ENCODE assay signal across 27 mouse cellular contexts in the genomic region with DNA sequence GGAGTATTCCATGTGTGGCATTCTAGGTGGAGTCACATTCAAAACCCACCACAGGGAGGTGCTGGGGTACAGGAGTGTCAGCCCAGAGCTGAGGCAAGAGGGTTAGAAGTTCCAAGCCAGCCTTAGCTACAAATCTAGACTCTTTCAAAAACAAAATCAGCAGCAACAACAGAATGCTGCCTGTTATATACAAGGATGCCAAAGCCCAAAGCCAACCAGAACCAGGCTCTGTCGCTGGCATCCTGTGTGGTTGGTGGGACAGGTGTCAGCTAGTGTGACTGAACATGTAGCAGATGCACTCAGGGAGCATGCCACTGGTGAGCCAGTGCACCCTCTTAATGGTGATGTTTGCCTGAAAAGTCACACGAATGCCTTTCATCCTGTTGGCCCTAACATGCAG. TPM values are rescaled to one million over a fixed set of nuclear protein-coding genes. Genes with fewer than 3 reads are reported as not detected.
DNase-seq lines count a peak whose midpoint lies in the region; ATAC-seq and TF ChIP-seq lines count a peak whose summit lies in the region.
"Had no signal": no experiment of that assay in that cellular context is flagged by ENCODE, and none has a peak within 500 bp of the region (broad histone marks: within the 10 kb centered on the region; RNA-seq: fewer than 3 reads in every experiment).

No protein-coding gene starts in this region.

- no peak overlapping the region for H3K27ac ChIP-seq in layer of hippocampus, adult 2 months
- no peak overlapping the region for H3K27ac ChIP-seq in stomach, postnatal 0 days (replicated peaks)
- H3K27ac ChIP-seq: embryonic facial prominence, embryonic 10.5 days; embryonic facial prominence, embryonic 13.5 days; forebrain, embryonic 12.5 days; forebrain, embryonic 15.5 days; heart, embryonic 13.5 days; hindbrain, embryonic 10.5 days; hindbrain, embryonic 13.5 days had no signal

- ATAC-seq in stomach, postnatal 0 days (ENCODE audit: low FRiP score, low TSS enrichment) = no peak
- ATAC-seq: CD4-positive, CD25-positive, alpha-beta regulatory T cell, adult 4 months; forebrain, embryonic 15.5 days; hindbrain, embryonic 16.5 days had no signal

- H3K4me3 ChIP-seq in layer of hippocampus, adult 2 months = no peak overlapping the region
- no peak overlapping the region for H3K4me3 ChIP-seq in stomach, postnatal 0 days (ENCODE audit: low read depth, low read length)
- H3K4me3 ChIP-seq: embryonic facial prominence, embryonic 10.5 days; embryonic facial prominence, embryonic 13.5 days; erythroblast, embryonic 14.5 days; forebrain, embryonic 12.5 days; forebrain, embryonic 15.5 days; heart, embryonic 13.5 days; hindbrain, embryonic 10.5 days; hindbrain, embryonic 13.5 days had no signal

- WGBS in stomach, postnatal 0 days = 92% methylated on average over 2 of the region's 2 CpGs

- peaks cover 6% of the 10 kb centered on the region; the same call in 1 of the 2 replicates for H3K36me3 ChIP-seq in stomach, postnatal 0 days (ENCODE audit: control insufficient read depth, insufficient read depth, low read length)

- no peaks in the 10 kb centered on the region for H3K27me3 ChIP-seq in stomach, postnatal 0 days (ENCODE audit: control insufficient read depth, insufficient read depth, low read length)
- H3K27me3 ChIP-seq: embryonic facial prominence, embryonic 13.5 days; forebrain, embryonic 12.5 days; forebrain, embryonic 15.5 days; heart, embryonic 13.5 days; hindbrain, embryonic 13.5 days had no signal

- H3K9ac ChIP-seq in stomach, postnatal 0 days (ENCODE audit: low read length) = no peak overlapping the region
- H3K9ac ChIP-seq: embryonic facial prominence, embryonic 13.5 days; forebrain, embryonic 12.5 days; forebrain, embryonic 15.5 days; heart, embryonic 13.5 days; hindbrain, embryonic 13.5 days had no signal

- DNase-seq in heart, adult 11 months = peak; percentile 64
- DNase-seq in heart, adult 8-10 months (ENCODE audit: low spot score) = no peak
- no peak for DNase-seq in layer of hippocampus, adult 2 months (ENCODE audit: low spot score in 2 of 2)
- no peak for DNase-seq in layer of hippocampus, adult 18-20 months (ENCODE audit: low spot score in 2 of 2)
- DNase-seq in right cerebral cortex, postnatal 10 days (ENCODE audit: low spot score in 2 of 2) = peak; percentile 15 to 23
- no peak for DNase-seq in right cerebral cortex, adult 2 months (ENCODE audit: low spot score in 2 of 2)
- peak; percentile 6 for DNase-seq in stomach, postnatal 0 days (ENCODE audit: low spot score)
- no peak for DNase-seq in lung, postnatal 4 days
- DNase-seq: adrenal gland, adult 2 months; adrenal gland, postnatal 14 days; cerebellum, adult 11 months; cerebellum, adult 2 months; cerebellum, postnatal 36 days; embryo, embryonic 11 days; gastrocnemius, postnatal 25 days; heart, postnatal 14 days had no signal

- peaks cover 8% of the 10 kb centered on the region for H3K4me1 ChIP-seq in stomach, postnatal 0 days (replicated peaks; ENCODE audit: control insufficient read depth, insufficient read depth)

- TF ChIP-seq EP300 in stomach, postnatal 0 days (optimal IDR thresholded peaks at IDR 0.05) = no peak

- no peak overlapping the region for H3K4me2 ChIP-seq in stomach, postnatal 0 days (replicated peaks; ENCODE audit: low read depth)
- H3K4me2 ChIP-seq: embryonic facial prominence, embryonic 13.5 days; forebrain, embryonic 12.5 days; forebrain, embryonic 15.5 days; heart, embryonic 13.5 days; hindbrain, embryonic 13.5 days had no signal

- TF ChIP-seq CTCF in layer of hippocampus, adult 2 months (conservative IDR thresholded peaks at IDR 0.05) = 0 out of 2 replicates have a peak, but pooled peaks have one; percentile 5
- TF ChIP-seq CTCF in stomach, postnatal 0 days (IDR thresholded peaks at IDR 0.05; ENCODE audit: low read depth) = no peak

- H3K9me3 ChIP-seq in stomach, postnatal 0 days (ENCODE audit: control insufficient read depth, low read length) = no peaks in the 10 kb centered on the region
- H3K9me3 ChIP-seq: embryonic facial prominence, embryonic 10.5 days; embryonic facial prominence, embryonic 13.5 days; forebrain, embryonic 12.5 days; forebrain, embryonic 15.5 days; heart, embryonic 13.5 days; hindbrain, embryonic 10.5 days; hindbrain, embryonic 13.5 days had no signal

RNA-seq across cellular contexts. Expression of gene Babam1, which starts 4.2 kb away (rescaled TPM):
- total RNA-seq in heart, adult 8-10 months (2022) = 10 to 100 TPM; 70.0 to 72.7 (median 71.3) TPM
- 100 to 1,000 TPM in 1 of 2 experiments, 10 to 100 TPM in 1; 98.3 to 102 TPM for total RNA-seq in layer of hippocampus, adult 2 months (2021)
- 100 to 1,000 TPM in 1 of 2 experiments, 10 to 100 TPM in 1; 94.1 to 103 TPM for total RNA-seq in layer of hippocampus, adult 18-20 months (2021)
- 54.7 and 61.7 TPM in 2 replicates for polyA plus RNA-seq in stomach, postnatal 0 days (2015; fragmentation: Nextera tagmentation; extraction: Ambion mirVana)

RNA-seq across cellular contexts. Expression of gene Ankle1, which starts 5.0 kb away (rescaled TPM):
- under 1 TPM in 1 of 4 experiments, not detected in 3; 0.11 TPM for total RNA-seq in heart, adult 8-10 months (2022)
- total RNA-seq in layer of hippocampus, adult 2 months (2021) = under 1 TPM; 0.67 to 0.88 TPM
- total RNA-seq in layer of hippocampus, adult 18-20 months (2021) = under 1 TPM; 0.22 to 0.25 TPM
- polyA plus RNA-seq in stomach, postnatal 0 days (2015; fragmentation: Nextera tagmentation; extraction: Ambion mirVana) = 5.0 and 6.4 TPM in 2 replicates
- total RNA-seq: gastrocnemius, adult 8-10 months had no signal

RNA-seq across cellular contexts. Expression of gene Ushbp1, which starts 5.2 kb away (rescaled TPM):
- total RNA-seq in heart, adult 8-10 months (2022) = 10 to 100 TPM; 20.8 to 33.7 (median 22.0) TPM
- total RNA-seq in layer of hippocampus, adult 2 months (2021) = 1 to 10 TPM; 3.3 to 4.3 TPM
- total RNA-seq in layer of hippocampus, adult 18-20 months (2021) = 1 to 10 TPM; 3.3 TPM
- polyA plus RNA-seq in stomach, postnatal 0 days (2015; fragmentation: Nextera tagmentation; extraction: Ambion mirVana) = 4.1 and 4.5 TPM in 2 replicates
- polyA plus RNA-seq: CD4-positive, CD25-positive, alpha-beta regulatory T cell, adult 4 months had no signal

RNA-seq across cellular contexts. Expression of gene Nr2f6, which starts 19.1 kb away (rescaled TPM):
- total RNA-seq in heart, adult 8-10 months (2022) = 10 to 100 TPM; 44.3 to 52.2 (median 46.2) TPM
- total RNA-seq in layer of hippocampus, adult 2 months (2021) = 10 to 100 TPM; 41.9 TPM
- total RNA-seq in layer of hippocampus, adult 18-20 months (2021) = 10 to 100 TPM; 44.6 to 46.5 TPM
- 47.0 and 56.1 TPM in 2 replicates for polyA plus RNA-seq in stomach, postnatal 0 days (2015; fragmentation: Nextera tagmentation; extraction: Ambion mirVana)

RNA-seq across cellular contexts. Expression of gene Ocel1, which starts 29.7 kb away (rescaled TPM):
- total RNA-seq in heart, adult 8-10 months (2022) = 10 to 100 TPM; 11.2 to 15.0 (median 13.9) TPM
- 10 to 100 TPM; 15.4 to 15.9 TPM for total RNA-seq in layer of hippocampus, adult 2 months (2021)
- 10 to 100 TPM; 14.3 to 17.9 TPM for total RNA-seq in layer of hippocampus, adult 18-20 months (2021)
- polyA plus RNA-seq in stomach, postnatal 0 days (2015; fragmentation: Nextera tagmentation; extraction: Ambion mirVana) = 8.2 and 9.1 TPM in 2 replicates

Comparison
In these comparisons a context has a peak if more than half of its experiments do, and no peak if none do; other contexts are left out.
1. DNase-seq: peak in heart, adult 11 months (single experiment), right cerebral cortex, postnatal 10 days (2 of 2) and stomach, postnatal 0 days (single experiment); none in heart, adult 8-10 months (single experiment), layer of hippocampus, adult 2 months (0 of 2), layer of hippocampus, adult 18-20 months (0 of 2), right cerebral cortex, adult 2 months (0 of 2) and lung, postnatal 4 days (0 of 2).
2. RNA of gene Ushbp1, which starts 5.2 kb away (total RNA-seq): 20.8 to 33.7 TPM in heart, adult 8-10 months; 3.3 to 4.3 TPM in layer of hippocampus, adult 2 months and 3.3 TPM in layer of hippocampus, adult 18-20 months; every median in the first group is over 4 times any median in the second.